Mouse (Mus musculus) heart, adult 11 months (tissue): ENCODE data around the gene Insc.

Experiments
- DNase-seq: peaks from one replicate; pipeline ENCODE4 v3.0.0; 2022

The Insc gene

GRCm38 (mm10) chr7:114832257-114832940 lies 88.9 kb downstream of the Insc start:
- DNase-seq: no peak

GRCm38 (mm10) chr7:114834504-114834903 lies 91.0 kb downstream of the Insc start:
- no peak for DNase-seq

GRCm38 (mm10) chr7:114837268-114837667 lies 93.8 kb downstream of the Insc start:
- no peak for DNase-seq

- DNase-seq: peak; percentile 86
Measured at GRCm38 (mm10) chr7:114840029-114840745, 96.7 kb downstream of the Insc start.

GRCm38 (mm10) chr7:114842644-114843211 lies 99.2 kb downstream of the Insc start:
- peak; percentile 84 for DNase-seq

- no peak for DNase-seq
Measured at GRCm38 (mm10) chr7:114847179-114847578, 103.7 kb downstream of the Insc start.

- DNase-seq: no peak
Measured at GRCm38 (mm10) chr7:114852387-114852786, 108.9 kb downstream of the Insc start.

GRCm38 (mm10) chr7:114854169-114854568 lies 110.7 kb downstream of the Insc start:
- DNase-seq: no peak

- no peak for DNase-seq
Measured at GRCm38 (mm10) chr7:114860858-114861523, 117.5 kb downstream of the Insc start.

GRCm38 (mm10) chr7:114873315-114874012 lies 130.0 kb downstream of the Insc start:
- DNase-seq: no peak

GRCm38 (mm10) chr7:114874032-114874441 lies 130.5 kb downstream of the Insc start:
- DNase-seq: no peak

- DNase-seq: no peak
Measured at GRCm38 (mm10) chr7:114874579-114874978, 131.1 kb downstream of the Insc start.

GRCm38 (mm10) chr7:114883602-114884001 lies 140.1 kb downstream of the Insc start:
- DNase-seq: no peak

GRCm38 (mm10) chr7:114886933-114887332 lies 143.4 kb downstream of the Insc start:
- no peak for DNase-seq

GRCm38 (mm10) chr7:114890215-114890614 lies 146.7 kb downstream of the Insc start:
- no peak for DNase-seq

- no peak for DNase-seq
Measured at GRCm38 (mm10) chr7:114892618-114893257, 149.2 kb downstream of the Insc start.

GRCm38 (mm10) chr7:114893889-114894288 lies 150.4 kb downstream of the Insc start:
- DNase-seq: no peak

- no peak for DNase-seq
Measured at GRCm38 (mm10) chr7:114896966-114897697, 153.6 kb downstream of the Insc start.
